Mouse (Mus musculus) forebrain, embryonic 14.5 days (tissue): ENCODE data around the gene Il20ra. TPM values are rescaled to one million over a fixed set of nuclear protein-coding genes. Genes with fewer than 3 reads are reported as not detected.
A peak's percentile ranks its signal among the peaks of the same experiment; 100 is the strongest.

ENCODE experiments used
- ATAC-seq: fragments of 200-750 bp; cut with Nextera tagmentation; 2 replicates; pipeline ENCODE4 v1.8.0; 2017; ENCODE audit warnings: mild to moderate bottlenecking, moderate library complexity
- DNase-seq: peaks from one replicate; pipeline ENCODE4 v3.0.0-alpha.2; 2015; ENCODE audit warnings: low spot score
- H3K27ac ChIP-seq: fragments of 300-500 bp; sonication (generic); 2 replicates; pipeline ENCODE4 v1.5.1; 2014; ENCODE audit warnings: low read depth, mild to moderate bottlenecking, control low read depth, low read length, moderate library complexity
- H3K27me3 ChIP-seq: fragments of 300-500 bp; sonication (generic); replicated peaks from 2 replicates; pipeline ENCODE4 v1.6.1; 2014; ENCODE audit warnings: low read length, control low read depth, mixed read lengths; ENCODE audit not compliant: control insufficient read depth, insufficient read depth
- H3K36me3 ChIP-seq: fragments of 300-500 bp; sonication (generic); 2 replicates; pipeline ENCODE4 v1.6.1; 2014; ENCODE audit warnings: low read length, control low read depth; ENCODE audit not compliant: control insufficient read depth, insufficient read depth
- H3K4me1 ChIP-seq: fragments of 300-500 bp; sonication (generic); 2 replicates; pipeline ENCODE4 v1.6.1; 2014; ENCODE audit warnings: antibody characterized with exemption, low read length, control low read depth; ENCODE audit not compliant: control insufficient read depth, insufficient read depth
- H3K4me2 ChIP-seq: fragments of 300-500 bp; sonication (generic); 2 replicates; pipeline ENCODE4 v1.6.1; 2014; ENCODE audit warnings: mild to moderate bottlenecking, control low read depth, low read length
- H3K4me3 ChIP-seq: fragments of 300-500 bp; sonication (generic); 2 replicates; pipeline ENCODE4 v1.5.1; 2014; ENCODE audit warnings: low read depth, low read length, control low read depth
- H3K9ac ChIP-seq: fragments of 300-500 bp; sonication (generic); 2 replicates; pipeline ENCODE4 v1.6.1; 2014; ENCODE audit warnings: mild to moderate bottlenecking, low read length, control low read depth, moderate library complexity
- H3K9me3 ChIP-seq: fragments of 300-500 bp; sonication (generic); replicated peaks from 2 replicates; pipeline ENCODE4 v1.6.1; 2016; ENCODE audit warnings: low read length, control low read depth, mixed read lengths; ENCODE audit not compliant: control insufficient read depth
- WGBS: fragments of 180-500 bp; shearing (Covaris S2); extraction: QIAGEN DNeasy Blood & Tissue Kit; methylation state at CpG from one replicate; pipeline ENCODE4 v1.1.7; 2014; 5-methylcytosine and 5-hydroxymethylcytosine counted together
- polyA plus RNA-seq: library from polyadenylated mRNA; unstranded; fragments of >200 nt; fragmentation: Nextera tagmentation; extraction: Ambion mirVana; gene quantifications from 2 replicates; pipeline ENCODE4 v1.2.1, GENCODE M21; 2014

The Il20ra gene
- polyA plus RNA-seq, 1 experiment from 2014 or later = not detected

DNA sequence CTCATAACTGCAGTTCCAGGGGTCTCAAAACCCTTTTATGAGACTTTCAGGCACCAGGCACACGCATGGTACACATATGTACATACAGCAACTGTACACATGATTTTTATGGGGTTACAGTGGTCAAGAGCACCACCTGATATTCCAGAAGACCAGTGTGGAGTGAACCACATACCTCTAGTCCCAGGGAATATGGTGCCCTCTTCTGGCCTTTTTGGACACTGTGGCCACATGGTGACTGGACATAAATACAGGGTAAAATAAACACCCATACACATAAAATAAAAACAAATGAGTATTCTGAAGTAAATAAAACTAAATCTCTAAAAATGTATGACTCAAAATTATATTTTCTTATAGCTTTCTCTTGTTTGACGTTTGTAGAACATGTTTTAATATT lies 18.7 kb upstream of the Il20ra start:
- H3K4me2 ChIP-seq = no peak overlapping the region
- no peaks in the 10 kb centered on the region for H3K9me3 ChIP-seq
- H3K36me3 ChIP-seq = no peaks in the 10 kb centered on the region
- H3K4me3 ChIP-seq = no peak overlapping the region
- ATAC-seq (no peak), DNase-seq (no peak)
- WGBS = 72% methylated on average over 2 of the region's 2 CpGs
- H3K4me1 ChIP-seq = no peaks in the 10 kb centered on the region
- no peaks in the 10 kb centered on the region for H3K27me3 ChIP-seq
- H3K9ac ChIP-seq = no peak overlapping the region
- H3K27ac ChIP-seq = no peak overlapping the region

GRCm38 (mm10) chr10:19699331-19699730 lies 13.0 kb upstream of the Il20ra start:
- no peak overlapping the region for H3K27ac ChIP-seq
- no peaks in the 10 kb centered on the region for H3K36me3 ChIP-seq
- no peak overlapping the region for H3K9ac ChIP-seq
- H3K4me1 ChIP-seq = no peaks in the 10 kb centered on the region
- peak; percentile 39 for DNase-seq
- H3K27me3 ChIP-seq = no peaks in the 10 kb centered on the region
- WGBS = 17% methylated on average over 1 of the region's 1 CpGs
- no peak for ATAC-seq
- no peak overlapping the region for H3K4me3 ChIP-seq
- no peaks in the 10 kb centered on the region for H3K9me3 ChIP-seq
- no peak overlapping the region for H3K4me2 ChIP-seq

GRCm38 (mm10) chr10:19704445-19704844 lies 7.9 kb upstream of the Il20ra start:
- 37% methylated on average over 8 of the region's 8 CpGs for WGBS
- H3K36me3 ChIP-seq = no peaks in the 10 kb centered on the region
- no peak overlapping the region for H3K4me2 ChIP-seq
- no peak overlapping the region for H3K9ac ChIP-seq
- H3K4me1 ChIP-seq = no peaks in the 10 kb centered on the region
- no peak overlapping the region for H3K4me3 ChIP-seq
- no peak for ATAC-seq
- no peaks in the 10 kb centered on the region for H3K27me3 ChIP-seq
- no peaks in the 10 kb centered on the region for H3K9me3 ChIP-seq
- H3K27ac ChIP-seq = no peak overlapping the region
- peak; percentile 11 for DNase-seq

DNA sequence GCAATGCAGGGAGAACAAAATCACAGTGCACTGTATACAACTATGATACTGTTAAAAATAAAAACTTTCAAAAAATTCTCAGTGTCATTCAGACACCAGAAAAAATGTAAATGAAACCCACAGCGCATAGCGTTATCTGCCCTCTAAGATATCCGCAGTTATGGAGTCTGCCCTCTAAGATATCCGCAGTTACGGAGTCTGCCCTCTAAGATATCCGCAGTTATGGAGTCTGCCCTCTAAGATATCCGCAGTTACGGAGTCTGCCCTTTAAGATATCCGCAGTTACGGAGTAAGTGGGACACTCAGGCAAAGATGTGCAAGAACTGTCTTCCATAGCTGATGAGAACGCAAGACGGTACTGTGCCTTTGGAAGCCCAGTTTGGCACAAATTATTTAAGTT lies 4.6 kb upstream of the Il20ra start:
- 70% methylated on average over 12 of the region's 12 CpGs for WGBS
- no peak for ATAC-seq
- H3K4me3 ChIP-seq = no peak overlapping the region

GRCm38 (mm10) chr10:19708277-19709070 lies 3.9 kb upstream of the Il20ra start:
- ATAC-seq = peak; percentile 62; the same call in 1 of the 2 replicates
- no peaks in the 10 kb centered on the region; the same call in 1 of the 2 replicates for H3K4me1 ChIP-seq
- peaks cover 10% of the 10 kb centered on the region; the same call in 1 of the 2 replicates for H3K27me3 ChIP-seq
- no peaks in the 10 kb centered on the region for H3K36me3 ChIP-seq
- H3K27ac ChIP-seq = no peak overlapping the region
- no peak overlapping the region for H3K9ac ChIP-seq
- no peak overlapping the region for H3K4me3 ChIP-seq
- DNase-seq = peak; percentile 62
- WGBS = 56% methylated on average over 12 of the region's 12 CpGs
- no peak overlapping the region for H3K4me2 ChIP-seq
- H3K9me3 ChIP-seq = no peaks in the 10 kb centered on the region

More for the DNA sequence above, 4.6 kb upstream of the Il20ra start:
- Histone ChIP-seq H3K9ac (no peak overlapping the region), H3K4me2 (no peak overlapping the region), H3K9me3 (no peaks in the 10 kb centered on the region), H3K36me3 (no peaks in the 10 kb centered on the region), H3K4me1 (no peaks in the 10 kb centered on the region; the same call in 1 of the 2 replicates), H3K27ac (no peak overlapping the region), H3K27me3 (peaks cover 8% of the 10 kb centered on the region; the same call in 1 of the 2 replicates)
- no peak for DNase-seq

GRCm38 (mm10) chr10:19711020-19711419 lies 1.4 kb upstream of the Il20ra start:
- no peak overlapping the region for H3K4me3 ChIP-seq
- peaks cover 14% of the 10 kb centered on the region; the same call in 1 of the 2 replicates for H3K27me3 ChIP-seq
- no peaks in the 10 kb centered on the region for H3K9me3 ChIP-seq
- no peak overlapping the region for H3K4me2 ChIP-seq
- H3K36me3 ChIP-seq = no peaks in the 10 kb centered on the region
- DNase-seq (no peak), ATAC-seq (no peak)
- H3K4me1 ChIP-seq = no peaks in the 10 kb centered on the region; the same call in 1 of the 2 replicates
- no peak overlapping the region for H3K9ac ChIP-seq
- H3K27ac ChIP-seq = no peak overlapping the region
- 85% methylated on average over 3 of the region's 3 CpGs for WGBS

DNA sequence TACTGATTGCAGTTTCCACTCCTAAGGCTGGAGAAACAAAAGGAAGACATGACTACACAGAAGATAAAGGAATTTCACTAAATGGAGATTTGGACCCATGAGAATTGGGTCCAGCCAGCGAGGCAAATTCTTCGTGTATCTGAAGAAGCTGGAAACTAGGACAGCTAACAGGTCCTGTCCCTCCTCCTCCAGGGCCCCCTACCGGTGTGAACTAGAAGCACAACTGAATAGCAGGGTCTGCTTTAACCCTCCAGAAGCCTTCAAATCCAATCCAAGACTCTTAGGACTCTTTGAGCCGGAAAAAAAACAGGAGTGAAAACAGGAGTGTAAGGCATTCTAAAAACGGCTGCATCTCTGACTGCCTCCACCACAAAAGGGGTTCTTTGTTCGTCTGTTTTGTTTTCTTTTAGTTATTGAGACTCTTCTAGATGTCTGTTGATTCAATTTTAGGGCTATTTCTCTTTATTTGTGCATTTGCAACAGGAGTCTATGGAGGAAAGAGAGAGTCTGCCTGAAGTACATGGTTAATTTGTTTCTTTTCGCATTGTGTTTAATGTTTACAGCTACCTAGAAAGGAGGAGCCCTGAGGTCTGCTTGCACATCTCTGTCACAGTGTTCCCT lies 709 bp upstream of the Il20ra start:
- ATAC-seq (no peak), DNase-seq (no peak)
- H3K27ac ChIP-seq = no peak overlapping the region
- peaks cover 14% of the 10 kb centered on the region; the same call in 1 of the 2 replicates for H3K27me3 ChIP-seq
- H3K36me3 ChIP-seq = no peaks in the 10 kb centered on the region
- H3K4me3 ChIP-seq = no peak overlapping the region
- H3K4me1 ChIP-seq = no peaks in the 10 kb centered on the region; the same call in 1 of the 2 replicates
- no peaks in the 10 kb centered on the region for H3K9me3 ChIP-seq
- H3K9ac ChIP-seq = no peak overlapping the region
- 32% methylated on average over 7 of the region's 7 CpGs for WGBS
- H3K4me2 ChIP-seq = peak overlapping the region; percentile 91; the same call in 1 of the 2 replicates

GRCm38 (mm10) chr10:19718627-19719026 lies 6.3 kb downstream of the Il20ra start:
- Histone ChIP-seq H3K4me1 (no peaks in the 10 kb centered on the region), H3K4me3 (no peak overlapping the region), H3K27ac (no peak overlapping the region), H3K9me3 (no peaks in the 10 kb centered on the region), H3K9ac (no peak overlapping the region), H3K36me3 (no peaks in the 10 kb centered on the region), H3K4me2 (no peak overlapping the region), H3K27me3 (peaks cover 3% of the 10 kb centered on the region; the same call in 1 of the 2 replicates)
- ATAC-seq (no peak), DNase-seq (no peak)
- WGBS = 85% methylated on average over 3 of the region's 3 CpGs

DNA sequence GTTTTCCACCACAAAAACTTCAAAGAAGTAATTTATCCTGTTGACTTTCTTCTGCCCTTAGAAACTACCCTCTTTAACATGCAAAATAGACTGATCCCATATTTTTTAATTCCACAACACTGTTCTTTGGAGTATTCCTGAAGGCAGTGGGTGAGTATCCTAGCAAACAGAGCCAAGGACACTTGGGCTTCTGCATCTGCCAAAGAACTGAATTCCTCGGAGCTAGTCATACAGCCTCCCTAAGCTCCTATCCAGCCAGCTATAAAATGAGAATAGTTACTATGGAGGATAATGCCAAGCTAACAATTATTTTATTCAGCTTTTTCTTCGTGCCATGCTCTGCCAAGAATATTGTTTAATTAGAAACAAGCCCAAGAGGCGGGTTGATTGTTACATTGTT lies 9.9 kb downstream of the Il20ra start:
- H3K27ac ChIP-seq = no peak overlapping the region
- H3K4me2 ChIP-seq = no peak overlapping the region
- WGBS = 39% methylated on average over 3 of the region's 3 CpGs
- ATAC-seq = no peak
- H3K9ac ChIP-seq = no peak overlapping the region
- no peaks in the 10 kb centered on the region for H3K9me3 ChIP-seq
- H3K4me1 ChIP-seq = no peaks in the 10 kb centered on the region
- no peak overlapping the region for H3K4me3 ChIP-seq
- no peak for DNase-seq
- no peaks in the 10 kb centered on the region for H3K27me3 ChIP-seq
- no peaks in the 10 kb centered on the region for H3K36me3 ChIP-seq
